Mouse (Mus musculus) lung, adult 2 months (tissue): ENCODE measurements around the gene Bsg.

Experiments used
- CTCF ChIP-seq: fragments of 200-500 bp; IDR thresholded peaks from 2 replicates; pipeline ENCODE4 v1.5.1; 2011; ENCODE audit warnings: mild to moderate bottlenecking, low read length, control low read depth; ENCODE audit not compliant: insufficient read depth
- POLR2A ChIP-seq: fragments of 200-500 bp; IDR thresholded peaks from 2 replicates; pipeline ENCODE4 v1.6.1; 2011; ENCODE audit warnings: low read depth, mild to moderate bottlenecking, control low read depth, low read length, borderline replicate concordance; ENCODE audit errors: extremely low read depth

GRCm38 (mm10) chr10:79698459-79698858 is 5.8 kb upstream of the Bsg start:
- TF ChIP-seq POLR2A = no peak
- no peak for TF ChIP-seq CTCF
